Mouse (Mus musculus): Measurements from ENCODE around the gene Ucp2.

DNA sequence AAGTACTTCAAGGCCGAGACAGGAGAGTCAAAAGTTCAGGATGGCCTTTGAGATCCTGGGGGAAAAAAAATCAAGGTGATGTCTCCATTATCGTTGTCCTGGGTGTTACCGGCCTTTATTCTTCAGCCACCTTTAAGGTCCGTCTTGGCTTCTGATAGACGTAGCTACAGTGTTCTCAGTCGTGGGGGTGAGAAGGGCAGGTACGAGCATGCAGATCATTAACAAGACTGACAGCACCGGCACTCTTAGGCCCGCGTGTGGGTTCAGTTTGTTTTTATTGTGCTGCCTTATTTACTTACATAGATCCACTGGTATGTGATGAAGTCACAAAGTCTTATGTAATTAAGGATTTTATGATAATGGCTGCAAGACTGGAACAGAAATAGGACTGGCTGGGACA lies 29.4 kb upstream of the Ucp2 start:
- TF ChIP-seq POLR2A (IDR thresholded peaks at IDR 0.05; ENCODE audit: control insufficient read depth, extremely low read depth, insufficient read depth, low read length, poor library complexity) (no peak), CTCF (IDR thresholded peaks at IDR 0.05; ENCODE audit: borderline replicate concordance, control insufficient read depth, extremely low read depth, insufficient read depth, low read length, poor library complexity) (no peak)

Measured in thymus, adult 2 months (tissue).